Mouse (Mus musculus) forebrain, embryonic 14.5 days (tissue): ENCODE results near the gene Zfp598. TPM values are rescaled to one million over a fixed set of nuclear protein-coding genes. Genes with fewer than 3 reads are reported as not detected.

Experiments
- ATAC-seq: fragments of 200-750 bp; cut with Nextera tagmentation; 2 replicates; pipeline ENCODE4 v1.8.0; 2017; ENCODE audit warnings: mild to moderate bottlenecking, moderate library complexity
- DNase-seq: peaks from one replicate; pipeline ENCODE4 v3.0.0-alpha.2; 2015; ENCODE audit warnings: low spot score
- H3K27ac ChIP-seq: fragments of 300-500 bp; sonication (generic); 2 replicates; pipeline ENCODE4 v1.5.1; 2014; ENCODE audit warnings: low read depth, mild to moderate bottlenecking, control low read depth, low read length, moderate library complexity
- H3K27me3 ChIP-seq: fragments of 300-500 bp; sonication (generic); replicated peaks from 2 replicates; pipeline ENCODE4 v1.6.1; 2014; ENCODE audit warnings: low read length, control low read depth, mixed read lengths; ENCODE audit not compliant: control insufficient read depth, insufficient read depth
- H3K36me3 ChIP-seq: fragments of 300-500 bp; sonication (generic); 2 replicates; pipeline ENCODE4 v1.6.1; 2014; ENCODE audit warnings: low read length, control low read depth; ENCODE audit not compliant: control insufficient read depth, insufficient read depth
- H3K4me1 ChIP-seq: fragments of 300-500 bp; sonication (generic); 2 replicates; pipeline ENCODE4 v1.6.1; 2014; ENCODE audit warnings: antibody characterized with exemption, low read length, control low read depth; ENCODE audit not compliant: control insufficient read depth, insufficient read depth
- H3K4me2 ChIP-seq: fragments of 300-500 bp; sonication (generic); 2 replicates; pipeline ENCODE4 v1.6.1; 2014; ENCODE audit warnings: mild to moderate bottlenecking, control low read depth, low read length
- H3K4me3 ChIP-seq: fragments of 300-500 bp; sonication (generic); 2 replicates; pipeline ENCODE4 v1.5.1; 2014; ENCODE audit warnings: low read depth, low read length, control low read depth
- H3K9ac ChIP-seq: fragments of 300-500 bp; sonication (generic); 2 replicates; pipeline ENCODE4 v1.6.1; 2014; ENCODE audit warnings: mild to moderate bottlenecking, low read length, control low read depth, moderate library complexity
- H3K9me3 ChIP-seq: fragments of 300-500 bp; sonication (generic); replicated peaks from 2 replicates; pipeline ENCODE4 v1.6.1; 2016; ENCODE audit warnings: low read length, control low read depth, mixed read lengths; ENCODE audit not compliant: control insufficient read depth
- WGBS: fragments of 180-500 bp; shearing (Covaris S2); extraction: QIAGEN DNeasy Blood & Tissue Kit; methylation state at CpG from one replicate; pipeline ENCODE4 v1.1.7; 2014; 5-methylcytosine and 5-hydroxymethylcytosine counted together
- polyA plus RNA-seq: library from polyadenylated mRNA; unstranded; fragments of >200 nt; fragmentation: Nextera tagmentation; extraction: Ambion mirVana; gene quantifications from 2 replicates; pipeline ENCODE4 v1.2.1, GENCODE M21; 2014

Zfp598 gene
- polyA plus RNA-seq, 1 experiment from 2014 or later: 14.9 TPM

DNA sequence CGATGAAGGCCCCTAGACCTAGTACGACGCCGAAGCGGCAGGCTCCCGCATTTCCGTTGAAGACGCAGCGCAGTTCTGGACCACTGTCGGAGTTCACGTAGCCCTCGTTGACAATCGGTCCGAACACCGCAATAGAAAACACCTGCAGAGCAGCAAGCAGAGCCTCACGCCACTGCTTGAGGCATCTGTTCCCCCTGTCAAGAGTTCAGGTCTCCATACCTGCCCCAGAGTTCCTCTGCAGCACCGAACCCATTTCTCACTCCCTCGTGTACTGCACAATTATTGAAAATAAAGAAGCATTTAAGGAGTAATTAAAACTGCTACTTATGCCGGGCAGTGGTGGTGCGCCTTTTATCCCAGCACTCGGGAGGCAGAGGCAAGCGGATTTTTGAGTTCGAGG is 18.1 kb downstream of the Zfp598 start:
- ATAC-seq (no peak), DNase-seq (no peak)
- H3K36me3 ChIP-seq: peaks cover 2% of the 10 kb centered on the region; the same call in 1 of the 2 replicates
- WGBS: 19% methylated on average over 23 of the region's 23 CpGs
- peak overlapping the region; percentile 48 for H3K4me2 ChIP-seq
- H3K9ac ChIP-seq: peak overlapping the region; percentile 35
- peaks cover 3% of the 10 kb centered on the region for H3K4me1 ChIP-seq
- peak overlapping the region; percentile 25 for H3K4me3 ChIP-seq
- no peaks in the 10 kb centered on the region for H3K9me3 ChIP-seq
- H3K27ac ChIP-seq: no peak overlapping the region
- peaks cover 19% of the 10 kb centered on the region for H3K27me3 ChIP-seq

- H3K27ac ChIP-seq: peak within 1 kb of the TSS; percentile 77
- H3K9me3 ChIP-seq: no peaks in the 10 kb centered on the region
- H3K4me2 ChIP-seq: peak within 1 kb of the TSS; percentile 76
- peak within 1 kb of the TSS; percentile 77 for H3K4me3 ChIP-seq
- peak within 1 kb of the TSS; percentile 94 for H3K9ac ChIP-seq
- H3K27me3 ChIP-seq: peaks cover 19% of the 10 kb centered on the region
- H3K36me3 ChIP-seq: peaks cover 7% of the 10 kb centered on the region; the same call in 1 of the 2 replicates
- ATAC-seq: peak; percentile 68
- peak; percentile 51 for DNase-seq
- WGBS: under 1% methylated on average over 35 of the region's 55 CpGs
- peaks cover 3% of the 10 kb centered on the region for H3K4me1 ChIP-seq
These were observed 20.0 kb downstream of the Zfp598 start, which contains the start of gene Syngr3 for GRCm38 (mm10) chr17:24689251-24690081. Syngr3 (minus strand) TSS chr17:24689955.

- H3K9ac ChIP-seq: no peak overlapping the region
- H3K27me3 ChIP-seq: peaks cover 16% of the 10 kb centered on the region
- no peak overlapping the region for H3K4me2 ChIP-seq
- 84% methylated on average over 5 of the region's 5 CpGs for WGBS
- H3K27ac ChIP-seq: no peak overlapping the region
- DNase-seq: no peak
- H3K4me3 ChIP-seq: no peak overlapping the region
- no peaks in the 10 kb centered on the region for H3K9me3 ChIP-seq
- H3K4me1 ChIP-seq: peaks cover 14% of the 10 kb centered on the region
- ATAC-seq: no peak
- peaks cover 7% of the 10 kb centered on the region; the same call in 1 of the 2 replicates for H3K36me3 ChIP-seq
These were observed 22.9 kb downstream of the Zfp598 start for GRCm38 (mm10) chr17:24692385-24692784.

DNA sequence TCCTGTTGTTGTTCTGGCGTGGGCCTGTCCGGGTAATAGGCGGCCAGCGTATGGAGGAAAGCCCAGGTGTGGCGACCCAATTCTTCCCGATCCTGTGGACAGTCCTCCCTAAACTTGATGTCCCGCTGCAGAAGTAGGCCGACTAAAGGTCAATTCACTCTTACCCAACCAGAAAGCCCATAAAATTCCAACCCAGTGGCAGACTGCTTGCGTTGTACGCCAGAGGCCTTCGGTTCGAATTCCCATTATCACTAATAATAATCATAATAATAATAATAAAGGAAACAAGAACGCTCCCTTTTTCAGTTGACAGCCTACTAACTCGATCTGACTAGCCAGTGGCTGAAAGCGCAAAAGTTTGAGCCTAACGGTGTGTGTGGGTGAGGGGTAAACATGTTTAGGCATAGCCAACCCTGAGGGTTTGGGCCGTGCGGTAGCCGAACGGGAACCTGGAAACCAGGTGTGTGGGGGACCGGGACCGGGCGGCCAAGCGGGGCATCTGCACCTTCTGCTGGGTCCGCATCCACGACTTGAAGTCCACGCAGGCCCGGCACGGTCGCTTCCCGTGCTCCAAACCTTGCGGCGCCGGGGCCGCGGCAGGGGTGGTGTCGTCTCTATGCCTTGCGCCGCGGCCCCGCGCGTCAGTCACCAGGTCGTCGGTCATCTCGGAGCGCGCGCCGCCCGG is 26.0 kb downstream of the Zfp598 start:
- no peak; the same call in none of the 2 replicates for ATAC-seq

GRCm38 (mm10) chr17:24696011-24696697 is 26.7 kb downstream of the Zfp598 start, which contains the start of the genes Gfer and Noxo1:
Gfer (minus strand) TSS chr17:24696156.
Noxo1 (plus strand) TSS chr17:24696234.
- peak within 1 kb of the TSS; percentile 85 for H3K9ac ChIP-seq
- H3K9me3 ChIP-seq: no peaks in the 10 kb centered on the region
- peaks cover 12% of the 10 kb centered on the region for H3K4me1 ChIP-seq
- ATAC-seq: peak; percentile 94
- peaks cover 23% of the 10 kb centered on the region for H3K36me3 ChIP-seq
- peak within 1 kb of the TSS; percentile 73 for H3K4me3 ChIP-seq
- peak within 1 kb of the TSS; percentile 80 for H3K4me2 ChIP-seq
- under 1% methylated on average over 70 of the region's 76 CpGs for WGBS
- H3K27ac ChIP-seq: peak within 1 kb of the TSS; percentile 80
- DNase-seq: peak; percentile 87
- H3K27me3 ChIP-seq: no peaks in the 10 kb centered on the region

More for the DNA sequence above, 26.0 kb downstream of the Zfp598 start:
- Histone ChIP-seq H3K9ac (peak overlapping the region; percentile 85), H3K4me1 (peaks cover 14% of the 10 kb centered on the region), H3K27ac (peak overlapping the region; percentile 80), H3K36me3 (peaks cover 16% of the 10 kb centered on the region), H3K4me3 (peak overlapping the region; percentile 73), H3K9me3 (no peaks in the 10 kb centered on the region), H3K4me2 (peak overlapping the region; percentile 80), H3K27me3 (0 out of 2 replicates have a peak, but pooled peaks cover 5% of the 10 kb centered on the region)
- 7% methylated on average over 51 of the region's 51 CpGs for WGBS
- DNase-seq: no peak

GRCm38 (mm10) chr17:24697985-24698384 is 28.5 kb downstream of the Zfp598 start:
- H3K9me3 ChIP-seq: no peaks in the 10 kb centered on the region
- ATAC-seq (no peak), DNase-seq (no peak)
- peaks cover 11% of the 10 kb centered on the region for H3K4me1 ChIP-seq
- no peak overlapping the region for H3K4me2 ChIP-seq
- H3K9ac ChIP-seq: no peak overlapping the region
- H3K27me3 ChIP-seq: no peaks in the 10 kb centered on the region
- no peak overlapping the region for H3K4me3 ChIP-seq
- no peak overlapping the region for H3K27ac ChIP-seq
- peaks cover 38% of the 10 kb centered on the region for H3K36me3 ChIP-seq
- 15% methylated on average over 5 of the region's 5 CpGs for WGBS

- 67% methylated on average over 9 of the region's 9 CpGs for WGBS
- DNase-seq: no peak
These were observed 29.2 kb downstream of the Zfp598 start for GRCm38 (mm10) chr17:24698715-24699114.

DNA sequence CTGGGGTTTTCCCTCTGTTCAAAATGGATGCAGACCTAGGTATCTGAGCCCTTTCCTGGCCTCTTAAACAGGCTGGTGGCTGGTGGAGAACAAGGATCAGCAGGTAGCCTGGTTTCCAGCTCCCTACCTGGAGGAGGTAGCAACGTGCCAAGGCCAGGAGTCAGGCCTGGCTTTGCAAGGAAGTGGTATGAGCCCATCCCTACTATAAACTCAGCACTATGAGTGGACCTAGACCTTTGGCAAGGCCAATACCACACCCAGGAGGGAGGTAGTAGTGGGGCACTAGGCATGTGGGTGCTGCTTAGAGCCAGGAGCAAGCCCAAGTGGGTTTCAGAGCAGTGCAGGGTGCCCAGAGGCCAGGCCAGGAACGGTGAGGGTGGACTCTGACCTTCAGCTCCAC is 30.0 kb downstream of the Zfp598 start:
- 83% methylated on average over 2 of the region's 2 CpGs for WGBS
- ATAC-seq: no peak

More at GRCm38 (mm10) chr17:24698715-24699114, 29.2 kb downstream of the Zfp598 start:
- H3K27ac ChIP-seq: no peak overlapping the region
- H3K4me3 ChIP-seq: no peak overlapping the region
- no peaks in the 10 kb centered on the region for H3K9me3 ChIP-seq
- H3K36me3 ChIP-seq: peaks cover 37% of the 10 kb centered on the region
- no peak overlapping the region for H3K4me2 ChIP-seq
- no peak overlapping the region for H3K9ac ChIP-seq
- peaks cover 11% of the 10 kb centered on the region for H3K4me1 ChIP-seq
- ATAC-seq: no peak
- no peaks in the 10 kb centered on the region for H3K27me3 ChIP-seq

More for the DNA sequence above, 30.0 kb downstream of the Zfp598 start:
- no peaks in the 10 kb centered on the region for H3K27me3 ChIP-seq
- H3K4me1 ChIP-seq: peaks cover 11% of the 10 kb centered on the region
- H3K36me3 ChIP-seq: peaks cover 45% of the 10 kb centered on the region
- H3K27ac ChIP-seq: no peak overlapping the region
- no peak overlapping the region for H3K9ac ChIP-seq
- no peak overlapping the region for H3K4me3 ChIP-seq
- no peaks in the 10 kb centered on the region for H3K9me3 ChIP-seq
- no peak for DNase-seq
- no peak overlapping the region for H3K4me2 ChIP-seq
